Mouse (Mus musculus) MEL (cell line): ENCODE data around the gene Cd24a.

Source experiments
- CTCF ChIP-seq, 3 experiments: IDR thresholded peaks in 2 of 3; conservative IDR thresholded peaks in 1 of 3; 2 replicates each; pipeline ENCODE4 v1.5.1; 2011 to 2012; ENCODE audit warnings: low read length in 3 of 3, low read depth in 2 of 3, mild to moderate bottlenecking in 2 of 3, improper control_type of control experiment in 1 of 3, inconsistent platforms in 1 of 3, mixed read lengths in 1 of 3, moderate library complexity in 1 of 3; ENCODE audit not compliant: control insufficient read depth in 1 of 3, insufficient read depth in 1 of 3, poor library complexity in 1 of 3, severe bottlenecking in 1 of 3
- EP300 ChIP-seq, 2 experiments: IDR thresholded peaks; 2 replicates each; pipeline ENCODE4 v1.6.1; 2011; ENCODE audit warnings: improper control_type of control experiment in 2 of 2, low read length in 2 of 2, low read depth in 1 of 2, mild to moderate bottlenecking in 1 of 2
- HCFC1 ChIP-seq: IDR thresholded peaks from 2 replicates; pipeline ENCODE4 v1.6.1; 2012; ENCODE audit warnings: low read depth, mild to moderate bottlenecking, inconsistent platforms, low read length, improper control_type of control experiment, moderate library complexity
- NELFE ChIP-seq: IDR thresholded peaks from 2 replicates; pipeline ENCODE4 v1.6.1; 2011; ENCODE audit warnings: low read depth, low read length, improper control_type of control experiment
- POLR2A ChIP-seq, 2 experiments: IDR thresholded peaks; 2 replicates each; pipeline ENCODE4 v1.6.1; 2011 to 2012; ENCODE audit warnings: low read length in 2 of 2, mild to moderate bottlenecking in 2 of 2, control low read depth in 1 of 2, improper control_type of control experiment in 1 of 2, low read depth in 1 of 2, moderate library complexity in 1 of 2; ENCODE audit not compliant: control insufficient read depth in 1 of 2, insufficient read depth in 1 of 2, poor library complexity in 1 of 2
- POLR2AphosphoS5 ChIP-seq: IDR thresholded peaks from 2 replicates; pipeline ENCODE4 v1.6.1; 2012; ENCODE audit warnings: low read depth, borderline replicate concordance, mild to moderate bottlenecking, inconsistent platforms, low read length, moderate library complexity, mixed read lengths
- TCF12 ChIP-seq: IDR thresholded peaks from 2 replicates; pipeline ENCODE4 v1.6.1; 2014; ENCODE audit warnings: low read depth, mild to moderate bottlenecking, inconsistent platforms, low read length, improper control_type of control experiment, moderate library complexity
- USF1 ChIP-seq: IDR thresholded peaks from 2 replicates; pipeline ENCODE4 v1.6.1; 2014; ENCODE audit warnings: low read depth, mild to moderate bottlenecking, inconsistent platforms, low read length, improper control_type of control experiment, moderate library complexity
- ZNF384 ChIP-seq: IDR thresholded peaks from 2 replicates; pipeline ENCODE4 v1.6.1; 2012; ENCODE audit warnings: low read depth, mild to moderate bottlenecking, inconsistent platforms, low read length, improper control_type of control experiment

- TF ChIP-seq ZNF384: no peak
- no peak for TF ChIP-seq POLR2A (IDR thresholded peaks at IDR 0.05; ENCODE audit: control insufficient read depth in 1 of 2, insufficient read depth in 1 of 2, low read depth in 1 of 2, low read length in 2 of 2, poor library complexity in 1 of 2)
- no peak for TF ChIP-seq HCFC1
- TF ChIP-seq EP300 (IDR thresholded peaks at IDR 0.05; ENCODE audit: low read depth in 1 of 2, low read length in 2 of 2): no peak
- no peak for TF ChIP-seq USF1
- no peak for TF ChIP-seq TCF12
- no peak for TF ChIP-seq CTCF (IDR thresholded peaks at IDR 0.05 in 2 of 3, conservative IDR thresholded peaks at IDR 0.05 in 1 of 3; ENCODE audit: control insufficient read depth in 1 of 3, insufficient read depth in 1 of 3, low read depth in 2 of 3, low read length in 3 of 3, poor library complexity in 1 of 3, severe bottlenecking in 1 of 3)
- no peak for TF ChIP-seq POLR2AphosphoS5
- no peak for TF ChIP-seq NELFE
Measured at GRCm38 (mm10) chr10:43559313-43559712, 18.8 kb upstream of the Cd24a start.
